Mouse (Mus musculus) C2C12 (cell line): ENCODE results near the gene Rap1b. TPM values are rescaled to one million over a fixed set of nuclear protein-coding genes. Genes with fewer than 3 reads are reported as not detected.

ENCODE experiments used
- H3K27me3 ChIP-seq: one replicate; pipeline ENCODE4 v1.6.1; 2011; ENCODE audit not compliant: control insufficient read depth, insufficient read depth, insufficient read length
- H3K36me3 ChIP-seq: one replicate; pipeline ENCODE4 v1.6.1; 2011; ENCODE audit not compliant: control insufficient read depth, insufficient read depth
- H3K4me3 ChIP-seq: one replicate; pipeline ENCODE4 v1.5.1; 2011; ENCODE audit warnings: mild to moderate bottlenecking, control low read depth; ENCODE audit not compliant: poor library complexity, insufficient read depth, severe bottlenecking
- H3K79me2 ChIP-seq: one replicate; pipeline ENCODE4 v1.6.1; 2011; ENCODE audit not compliant: control insufficient read depth, insufficient read depth
- H3K79me3 ChIP-seq: one replicate; pipeline ENCODE4 v1.6.1; 2011; ENCODE audit warnings: low read depth, control low read depth
- H3ac ChIP-seq: one replicate; pipeline ENCODE3; 2011; ENCODE audit warnings: low read depth; ENCODE audit not compliant: control insufficient read depth, insufficient read length
- CEBPB ChIP-seq: IDR thresholded peaks from one replicate; pipeline ENCODE4 v1.6.1; 2011; ENCODE audit warnings: low read depth, mild to moderate bottlenecking, control low read depth, moderate library complexity
- CTCF ChIP-seq: IDR thresholded peaks from one replicate; pipeline ENCODE4 v1.5.1; 2011; ENCODE audit not compliant: control insufficient read depth, insufficient read depth, insufficient read length
- FOSL1 ChIP-seq: IDR thresholded peaks from one replicate; pipeline ENCODE4 v1.8.0; 2011; ENCODE audit warnings: mild to moderate bottlenecking, low read length; ENCODE audit not compliant: poor library complexity, insufficient read depth, severe bottlenecking
- MAX ChIP-seq: IDR thresholded peaks from one replicate; pipeline ENCODE4 v1.6.1; 2011; ENCODE audit warnings: mild to moderate bottlenecking, control low read depth
- MYOD1 ChIP-seq: IDR thresholded peaks from one replicate; pipeline ENCODE4 v1.6.1; 2011; ENCODE audit warnings: low read depth; ENCODE audit not compliant: control insufficient read depth, insufficient read length
- MYOG ChIP-seq: IDR thresholded peaks from one replicate; pipeline ENCODE4 v1.6.1; 2011; ENCODE audit not compliant: control insufficient read depth, insufficient read length; ENCODE audit errors: extremely low read depth
- USF1 ChIP-seq: IDR thresholded peaks from one replicate; pipeline ENCODE4 v1.6.1; 2011; ENCODE audit warnings: low read depth, mild to moderate bottlenecking, control low read depth, moderate library complexity
- polyA plus RNA-seq: library from polyadenylated mRNA; unstranded; fragments of >200 nt; fragmentation: generic; extraction: Trizol; gene quantifications from one replicate; pipeline ENCODE4 v1.2.1, GENCODE M21; 2012; ENCODE audit warnings: missing spikeins

The Rap1b gene
- polyA plus RNA-seq, 1 experiment: 54.9 TPM

- TF ChIP-seq FOSL1 (no peak), CEBPB (no peak), MYOG (no peak), CTCF (no peak), MYOD1 (no peak), MAX (no peak), USF1 (no peak)
- H3ac ChIP-seq: no peak overlapping the region
- peaks cover 89% of the 10 kb centered on the region for H3K36me3 ChIP-seq
- H3K79me2 ChIP-seq: no peaks in the 10 kb centered on the region
- H3K79me3 ChIP-seq: no peaks in the 10 kb centered on the region
- H3K27me3 ChIP-seq: no peaks in the 10 kb centered on the region
- no peak overlapping the region for H3K4me3 ChIP-seq
Measured at GRCm38 (mm10) chr10:117773106-117773720, 72.6 kb downstream of the Rap1b start.

GRCm38 (mm10) chr10:117772364-117773105, 73.3 kb downstream of the Rap1b start:
- Histone ChIP-seq H3ac (no peak overlapping the region), H3K79me3 (no peaks in the 10 kb centered on the region), H3K79me2 (no peaks in the 10 kb centered on the region), H3K4me3 (no peak overlapping the region), H3K27me3 (no peaks in the 10 kb centered on the region), H3K36me3 (peaks cover 92% of the 10 kb centered on the region)
- TF ChIP-seq MYOG (no peak), CTCF (no peak), CEBPB (no peak), MYOD1 (no peak), USF1 (no peak), MAX (no peak), FOSL1 (no peak)

GRCm38 (mm10) chr10:117771131-117771510, 74.7 kb downstream of the Rap1b start:
- Histone ChIP-seq H3ac (no peak overlapping the region), H3K36me3 (peaks cover 90% of the 10 kb centered on the region), H3K4me3 (no peak overlapping the region), H3K79me3 (no peaks in the 10 kb centered on the region), H3K79me2 (no peaks in the 10 kb centered on the region), H3K27me3 (no peaks in the 10 kb centered on the region)
- no peak for TF ChIP-seq MYOD1
- no peak for TF ChIP-seq MYOG
- no peak for TF ChIP-seq CEBPB
- TF ChIP-seq CTCF: no peak
- TF ChIP-seq MAX: no peak
- TF ChIP-seq FOSL1: no peak
- no peak for TF ChIP-seq USF1

GRCm38 (mm10) chr10:117770286-117771130, 75.3 kb downstream of the Rap1b start:
- Histone ChIP-seq H3K79me3 (no peaks in the 10 kb centered on the region), H3K4me3 (no peak overlapping the region), H3K27me3 (no peaks in the 10 kb centered on the region), H3K79me2 (no peaks in the 10 kb centered on the region), H3K36me3 (peaks cover 90% of the 10 kb centered on the region), H3ac (no peak overlapping the region)
- TF ChIP-seq MAX (no peak), USF1 (no peak)

GRCm38 (mm10) chr10:117769541-117770285, 76.1 kb downstream of the Rap1b start:
- H3K79me3 ChIP-seq: no peaks in the 10 kb centered on the region
- H3K4me3 ChIP-seq: no peak overlapping the region
- H3K79me2 ChIP-seq: no peaks in the 10 kb centered on the region
- peaks cover 90% of the 10 kb centered on the region for H3K36me3 ChIP-seq
- H3ac ChIP-seq: no peak overlapping the region
- no peaks in the 10 kb centered on the region for H3K27me3 ChIP-seq
- TF ChIP-seq MYOD1 (no peak), MAX (no peak), FOSL1 (no peak), MYOG (no peak), USF1 (no peak), CEBPB (no peak), CTCF (no peak)

GRCm38 (mm10) chr10:117768141-117768440, 77.7 kb downstream of the Rap1b start:
- H3ac ChIP-seq: no peak overlapping the region
- no peak for TF ChIP-seq MYOD1
- no peak for TF ChIP-seq FOSL1
- no peak for TF ChIP-seq MYOG
- no peak for TF ChIP-seq CTCF
- TF ChIP-seq USF1: no peak
- no peak for TF ChIP-seq CEBPB
- TF ChIP-seq MAX: no peak
- H3K79me2 ChIP-seq: no peaks in the 10 kb centered on the region
- H3K79me3 ChIP-seq: no peaks in the 10 kb centered on the region
- H3K4me3 ChIP-seq: no peak overlapping the region
- H3K27me3 ChIP-seq: no peaks in the 10 kb centered on the region
- peaks cover 88% of the 10 kb centered on the region for H3K36me3 ChIP-seq
